Comparison of ENCODE assay signal across 8 mouse cellular contexts in the genomic region with DNA sequence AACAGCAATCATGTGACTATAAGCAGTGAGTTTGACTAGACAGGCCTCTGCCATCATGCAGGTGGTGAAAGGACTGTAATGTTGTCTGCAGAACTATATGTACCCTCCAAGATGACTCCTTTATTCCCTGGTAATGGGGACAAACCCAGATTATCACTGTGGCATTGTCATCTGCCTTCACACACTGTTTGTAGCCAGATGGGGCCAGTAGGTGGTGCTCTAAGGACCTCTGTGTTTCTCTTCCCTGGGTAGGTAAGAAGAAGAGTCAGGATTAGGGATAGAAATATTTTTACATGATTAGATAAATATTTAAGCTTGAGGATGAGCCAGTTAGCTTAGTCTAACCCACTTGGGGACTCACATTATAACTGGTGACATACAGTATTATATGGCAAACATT. TPM values are rescaled to one million over a fixed set of nuclear protein-coding genes. Genes with fewer than 3 reads are reported as not detected.
DNase-seq lines count a peak whose midpoint lies in the region; ATAC-seq lines count a peak whose summit lies in the region.

No protein-coding gene starts in this region.

- ATAC-seq in frontal cortex, adult (ENCODE audit: low TSS enrichment), result peak; percentile 76

- intact Hi-C loops in heart, postnatal 25 days (cut with DNase I), result loop anchor here (1.0 to 5.0 kb wide), 3 partner anchors 124 to 334 kb away; no protein-coding TSS in a partner anchor

- DNase-seq in heart, adult 18-20 months, result peak; percentile 60 to 79
- DNase-seq in heart, postnatal 25 days (ENCODE audit: low spot score), result no peak
- peak; percentile 36 for DNase-seq in CD4-positive helper T cell, adult 2 months (ENCODE audit: low read depth, low spot score)
- DNase-seq in cerebellum, adult 11 months, result peak; percentile 70
- peak; percentile 78 for DNase-seq in layer of hippocampus, adult 11-12 months (ENCODE audit: low spot score)
- peak; percentile 77 for DNase-seq in lung, postnatal 14 days
- DNase-seq in right cerebral cortex, postnatal 14 days, result peak; percentile 61

RNA-seq across cellular contexts. Expression of a gene that starts 19.1 kb away (rescaled TPM):
- 10 to 100 TPM; 39.9 to 50.0 TPM for total RNA-seq in heart, adult 18-20 months (2021)
- total RNA-seq in heart, postnatal 25 days (2021), result 10 to 100 TPM; 41.9 TPM

RNA-seq across cellular contexts. Expression of a gene that starts 19.4 kb away (rescaled TPM):
- 100 to 1,000 TPM; 130 to 137 TPM for total RNA-seq in heart, adult 18-20 months (2021)
- 100 to 1,000 TPM; 128 to 129 TPM for total RNA-seq in heart, postnatal 25 days (2021)
